Mouse (Mus musculus) adrenal gland, adult 18-20 months (tissue): ENCODE measurements around the gene Mllt11. TPM values are rescaled to one million over a fixed set of nuclear protein-coding genes. Genes with fewer than 3 reads are reported as not detected.
A peak's percentile ranks its signal among the peaks of the same experiment; 100 is the strongest.

Experiments used
- DNase-seq, 2 experiments: peaks; one replicate each; pipeline ENCODE4 v3.0.0; 2021 to 2022; ENCODE audit warnings: low spot score in 2 of 2
- total RNA-seq, 2 experiments: library from RNA; stranded (reverse); gene quantifications; 1 replicate in 1 of 2; 2 replicates in 1 of 2; pipeline ENCODE4 v1.2.3; 2021

Gene Mllt11
- total RNA-seq, 2 experiments from 2014 or later, result 5.9 to 6.2 TPM

GRCm38 (mm10) chr3:95174011-95174592 lies 57.9 kb downstream of the Mllt11 start:
- peak; percentile 85 to 89 for DNase-seq

GRCm38 (mm10) chr3:95173256-95173949 lies 58.6 kb downstream of the Mllt11 start:
- peak; percentile 32 to 36 for DNase-seq

- no peak for DNase-seq
Observed at GRCm38 (mm10) chr3:95172526-95173255, 59.3 kb downstream of the Mllt11 start.

GRCm38 (mm10) chr3:95171105-95171504 lies 60.9 kb downstream of the Mllt11 start:
- DNase-seq, result no peak

GRCm38 (mm10) chr3:95169996-95170395 lies 62.0 kb downstream of the Mllt11 start:
- DNase-seq, result no peak

Other genes starting within 250 kb of the Mllt11 start
- gene Zfp687, start 216.7 kb downstream of the Mllt11 start, total RNA-seq, result 10 to 100 TPM; 22.7 to 26.1 TPM
- gene Psmd4, start 189.6 kb downstream of the Mllt11 start, total RNA-seq, result 100 to 1,000 TPM; 267 to 274 TPM
- 10 to 100 TPM; 50.9 to 55.4 TPM for gene Pip5k1a, start 125.2 kb downstream of the Mllt11 start, total RNA-seq
- gene Vps72, start 121.1 kb downstream of the Mllt11 start, total RNA-seq, result 10 to 100 TPM; 45.8 to 59.5 TPM
- 1 to 10 TPM in 1 of 2 experiments, not detected in 1; 1.2 TPM for gene Tmod4, start 107.7 kb downstream of the Mllt11 start, total RNA-seq
- gene Scnm1, start 98.2 kb downstream of the Mllt11 start, total RNA-seq, result 10 to 100 TPM; 25.6 to 33.4 TPM
- 1 to 10 TPM; 6.6 to 7.8 TPM for gene Lysmd1, start 98.1 kb downstream of the Mllt11 start, total RNA-seq
- 1 to 10 TPM; 3.0 to 4.5 TPM for gene Tnfaip8l2, start 89.8 kb downstream of the Mllt11 start, total RNA-seq
- gene Sema6c, start 71.7 kb downstream of the Mllt11 start, total RNA-seq, result 1 to 10 TPM; 1.6 to 2.5 TPM
- gene Gabpb2, start 14.3 kb downstream of the Mllt11 start, total RNA-seq, result 10 to 100 TPM; 21.4 to 22.1 TPM
- gene Cdc42se1, start 3.4 kb downstream of the Mllt11 start, total RNA-seq, result 10 to 100 TPM; 62.8 to 75.0 TPM
- under 1 TPM; 0.17 to 0.26 TPM for gene Gm128, start 9.4 kb upstream of the Mllt11 start, total RNA-seq
- not detected for gene Bnipl, start 19.0 kb upstream of the Mllt11 start, total RNA-seq
- 100 to 1,000 TPM in 1 of 2 experiments, 10 to 100 TPM in 1; 75.5 to 124 TPM for gene Mindy1, start 49.2 kb upstream of the Mllt11 start, total RNA-seq
- 10 to 100 TPM; 20.1 to 21.9 TPM for gene Prune1, start 49.9 kb upstream of the Mllt11 start, total RNA-seq
- 1 to 10 TPM; 1.4 to 1.7 TPM for gene Anxa9, start 75.0 kb upstream of the Mllt11 start, total RNA-seq
- gene Cers2, start 82.6 kb upstream of the Mllt11 start, total RNA-seq, result 100 to 1,000 TPM; 191 to 231 TPM
- 10 to 100 TPM; 20.0 to 25.2 TPM for gene Setdb1, start 125.0 kb upstream of the Mllt11 start, total RNA-seq
- gene 4930558C23Rik, start 170.7 kb upstream of the Mllt11 start, total RNA-seq, result not detected
- gene Arnt, start 202.2 kb upstream of the Mllt11 start, total RNA-seq, result 10 to 100 TPM; 50.1 to 60.5 TPM